Mouse (Mus musculus) CD4-positive helper T cell, adult 2 months (primary cell): Measurements from ENCODE around the gene Pid1.

Source experiments
- DNase-seq: peaks from one replicate; pipeline ENCODE4 v3.0.0-alpha.2; 2012; ENCODE audit warnings: low read depth, missing footprints, low spot score

Gene Pid1

GRCm38 (mm10) chr1:84177696-84178095, 186.3 kb downstream of the Pid1 start:
- DNase-seq: no peak

GRCm38 (mm10) chr1:84177033-84177432, 186.9 kb downstream of the Pid1 start:
- no peak for DNase-seq

GRCm38 (mm10) chr1:84172941-84173340, 191.0 kb downstream of the Pid1 start:
- DNase-seq: no peak

- DNase-seq: no peak
Measured at GRCm38 (mm10) chr1:84157790-84158189, 206.2 kb downstream of the Pid1 start.

GRCm38 (mm10) chr1:84155585-84155930, 208.4 kb downstream of the Pid1 start:
- no peak for DNase-seq

- DNase-seq: no peak
Measured at GRCm38 (mm10) chr1:84154725-84155584, 209.0 kb downstream of the Pid1 start.

GRCm38 (mm10) chr1:84153943-84154342, 210.0 kb downstream of the Pid1 start:
- DNase-seq: no peak

- DNase-seq: no peak
Measured at GRCm38 (mm10) chr1:84141561-84141960, 222.4 kb downstream of the Pid1 start.

GRCm38 (mm10) chr1:84132451-84132850, 231.5 kb downstream of the Pid1 start:
- no peak for DNase-seq

- no peak for DNase-seq
Measured at GRCm38 (mm10) chr1:84131799-84132198, 232.2 kb downstream of the Pid1 start.

- DNase-seq: no peak
Measured at GRCm38 (mm10) chr1:84128510-84128909, 235.5 kb downstream of the Pid1 start.

- no peak for DNase-seq
Measured at GRCm38 (mm10) chr1:84119306-84119705, 244.7 kb downstream of the Pid1 start.

- DNase-seq: no peak
Measured at GRCm38 (mm10) chr1:84106756-84107155, 257.2 kb downstream of the Pid1 start.

- DNase-seq: no peak
Measured at GRCm38 (mm10) chr1:84102052-84102451, 261.9 kb downstream of the Pid1 start.

GRCm38 (mm10) chr1:84097398-84097797, 266.6 kb downstream of the Pid1 start:
- no peak for DNase-seq

GRCm38 (mm10) chr1:84093291-84093690, 270.7 kb downstream of the Pid1 start:
- no peak for DNase-seq

GRCm38 (mm10) chr1:84089664-84090063, 274.3 kb downstream of the Pid1 start:
- no peak for DNase-seq

GRCm38 (mm10) chr1:84087957-84088356, 276.0 kb downstream of the Pid1 start:
- no peak for DNase-seq

GRCm38 (mm10) chr1:84087325-84087724, 276.7 kb downstream of the Pid1 start:
- no peak for DNase-seq

- no peak for DNase-seq
Measured at GRCm38 (mm10) chr1:84086486-84086885, 277.5 kb downstream of the Pid1 start.

- DNase-seq: no peak
Measured at GRCm38 (mm10) chr1:84085361-84085760, 278.6 kb downstream of the Pid1 start.

- DNase-seq: no peak
Measured at GRCm38 (mm10) chr1:84079566-84079965, 284.4 kb downstream of the Pid1 start.

- DNase-seq: no peak
Measured at GRCm38 (mm10) chr1:84077023-84077422, 287.0 kb downstream of the Pid1 start.
